Mouse (Mus musculus) lung, postnatal 0 days (tissue): ENCODE data around the gene Itgb5.

Source experiments
- CTCF ChIP-seq: IDR thresholded peaks from 2 replicates; pipeline ENCODE4 v1.5.1; 2016; ENCODE audit warnings: antibody characterized with exemption, mild to moderate bottlenecking
- EP300 ChIP-seq: IDR thresholded peaks from 2 replicates; pipeline ENCODE4 v1.6.1; 2016; ENCODE audit warnings: antibody characterized with exemption, mild to moderate bottlenecking, control low read depth

DNA sequence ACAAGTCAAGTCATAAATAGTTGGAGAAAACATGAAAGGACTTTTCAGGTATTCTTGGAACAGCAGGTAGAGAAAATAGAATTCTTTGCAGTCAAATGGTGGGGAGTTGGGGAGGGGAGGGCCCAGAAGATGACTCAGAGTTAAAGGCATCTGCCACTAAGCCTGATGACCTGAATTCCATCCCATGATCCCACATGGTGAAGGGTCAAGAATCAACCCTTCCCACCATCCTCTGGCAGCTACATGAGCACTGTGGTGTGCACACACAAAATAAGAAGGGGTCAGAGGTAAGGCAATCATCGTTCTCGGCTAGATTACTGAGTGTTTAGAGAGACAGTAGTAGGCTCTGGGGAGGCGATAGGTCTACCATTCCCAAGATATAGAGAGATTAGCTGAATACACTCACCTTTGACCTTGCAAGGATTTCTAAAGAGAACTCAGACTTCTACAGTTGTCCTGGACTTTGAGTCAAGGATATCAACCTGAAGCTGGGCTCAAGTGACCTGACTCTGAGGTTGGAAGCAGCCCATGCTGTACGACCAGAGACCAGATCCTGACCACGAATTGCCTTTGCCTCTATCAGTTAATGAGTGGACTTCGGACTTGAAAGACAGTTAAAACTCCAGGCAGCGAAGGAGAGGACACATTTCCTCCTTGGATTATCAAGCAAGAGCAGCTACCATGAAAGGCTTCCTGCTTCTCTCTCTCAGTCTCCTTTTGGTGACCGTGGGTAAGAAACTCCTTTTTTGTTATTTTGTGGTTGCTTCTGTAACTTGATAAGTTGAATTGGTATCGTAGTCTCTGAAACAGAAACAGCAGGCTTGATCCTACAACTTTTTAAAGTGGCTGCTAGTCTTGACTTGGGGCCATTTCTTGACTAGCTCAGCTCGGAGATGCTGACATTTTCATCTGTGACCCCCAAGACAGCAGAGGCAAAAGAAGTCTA lies 35.3 kb upstream of the Itgb5 start, which contains the start of gene Muc13:
- TF ChIP-seq CTCF (no peak), EP300 (no peak)
